Mouse (Mus musculus): Measurements from ENCODE around the gene Nek9. TPM values are rescaled to one million over a fixed set of nuclear protein-coding genes. Genes with fewer than 3 reads are reported as not detected.

Gene Nek9
- 31.6 and 40.9 TPM in 2 replicates for total RNA-seq (2017)

DNA sequence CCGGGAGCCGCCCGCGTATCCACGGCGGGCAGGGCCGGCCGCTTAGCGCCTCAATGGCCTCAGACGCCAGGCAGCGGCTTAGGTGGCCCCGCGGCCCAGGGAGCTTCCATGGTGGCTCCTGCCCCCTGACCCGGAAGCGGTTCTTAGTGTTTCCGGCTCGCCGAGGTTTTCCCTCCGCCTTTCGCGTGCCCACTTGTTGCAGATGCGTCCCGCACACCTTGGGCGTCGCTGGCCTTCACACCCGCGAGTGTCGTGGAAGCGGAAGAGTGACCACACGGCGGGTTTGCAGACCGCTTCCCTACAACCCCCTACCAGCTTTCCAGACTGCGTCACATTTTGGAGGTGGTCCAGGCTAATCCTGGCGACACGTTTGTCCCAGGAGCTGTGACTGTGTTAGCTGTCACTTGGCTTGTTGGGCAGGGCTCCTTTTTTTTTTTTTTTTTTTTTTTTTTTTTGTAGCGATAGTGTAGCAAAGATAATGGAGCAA is at the start of gene Nek9:
Gene Nek9, minus strand, starts transcription at position 120 of the 487 bp plus-strand sequence.
- ATAC-seq (replicated peaks in 1 of 2; ENCODE audit: insufficient read depth in 1 of 2, low FRiP score in 2 of 2, low TSS enrichment in 1 of 2, low read depth in 1 of 2, poor library complexity in 2 of 2, severe bottlenecking in 2 of 2): peak; percentile 71 to 81

- no peak for ATAC-seq (replicated peaks in 1 of 2; ENCODE audit: insufficient read depth in 1 of 2, low FRiP score in 2 of 2, low TSS enrichment in 1 of 2, low read depth in 1 of 2, poor library complexity in 2 of 2, severe bottlenecking in 2 of 2)
Measured at GRCm38 (mm10) chr12:85385995-85386375, 46.8 kb upstream of the Nek9 start.

DNA sequence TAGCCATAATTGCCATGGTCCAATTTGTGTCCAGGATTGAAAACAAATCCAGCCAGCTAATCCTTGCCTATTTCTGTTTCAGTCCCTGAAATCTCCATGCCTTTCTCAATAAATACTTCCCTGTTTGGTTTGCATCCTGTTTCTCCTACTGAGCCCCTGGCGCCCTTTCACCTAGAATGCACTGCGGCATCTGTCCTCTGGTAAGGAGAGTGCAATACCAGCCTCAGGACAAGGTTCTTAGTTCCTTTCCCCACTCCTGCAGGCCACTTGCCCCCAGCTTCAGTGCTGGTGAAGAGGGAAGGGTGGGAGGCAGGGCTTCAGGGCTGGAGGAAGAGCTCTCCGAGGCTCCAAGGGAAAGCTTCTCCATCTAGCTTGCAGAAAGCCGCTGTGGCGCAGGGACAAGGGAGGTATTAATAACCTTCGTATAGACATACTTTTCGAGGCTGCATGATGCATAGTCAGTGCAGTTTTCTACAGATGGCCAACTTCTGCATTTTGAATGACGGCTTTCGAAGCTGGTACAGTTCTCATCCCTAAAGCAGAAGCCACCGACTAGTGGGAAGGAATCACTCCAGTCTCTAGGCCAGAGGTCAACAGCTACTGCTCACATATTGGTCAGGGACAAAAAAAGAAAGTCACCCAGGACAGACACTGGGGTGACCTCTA is 46.3 kb upstream of the Nek9 start:
- peak; percentile 60 to 63 for ATAC-seq (replicated peaks in 1 of 2; ENCODE audit: insufficient read depth in 1 of 2, low FRiP score in 2 of 2, low TSS enrichment in 1 of 2, low read depth in 1 of 2, poor library complexity in 2 of 2, severe bottlenecking in 2 of 2)

- no peak for ATAC-seq (replicated peaks in 1 of 2; ENCODE audit: insufficient read depth in 1 of 2, low FRiP score in 2 of 2, low TSS enrichment in 1 of 2, low read depth in 1 of 2, poor library complexity in 2 of 2, severe bottlenecking in 2 of 2)
Measured at GRCm38 (mm10) chr12:85382761-85383680, 43.9 kb upstream of the Nek9 start.

- no peak for ATAC-seq (replicated peaks in 1 of 2; ENCODE audit: insufficient read depth in 1 of 2, low FRiP score in 2 of 2, low TSS enrichment in 1 of 2, low read depth in 1 of 2, poor library complexity in 2 of 2, severe bottlenecking in 2 of 2)
Measured at GRCm38 (mm10) chr12:85381570-85381969, 42.4 kb upstream of the Nek9 start.

DNA sequence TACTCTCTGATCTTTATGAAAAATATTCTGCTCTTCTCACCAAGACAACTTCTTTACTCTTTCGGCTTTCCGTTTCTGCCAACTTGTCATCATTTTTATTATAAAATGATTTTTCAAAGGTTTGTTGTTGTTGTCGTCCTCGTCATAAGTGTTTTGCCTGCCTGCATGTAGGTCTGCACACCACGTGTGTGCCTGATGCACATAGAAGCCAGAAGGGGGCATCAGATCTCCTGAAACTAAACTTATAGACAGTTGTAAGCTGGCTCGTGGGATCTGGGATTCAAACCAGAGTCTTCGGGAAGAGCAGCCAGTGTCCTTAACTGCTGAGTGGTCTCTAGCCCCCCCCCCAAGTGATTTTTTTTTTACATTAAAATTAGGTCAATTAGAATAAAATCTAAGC is 41.8 kb upstream of the Nek9 start:
- ATAC-seq (replicated peaks in 1 of 2; ENCODE audit: insufficient read depth in 1 of 2, low FRiP score in 2 of 2, low TSS enrichment in 1 of 2, low read depth in 1 of 2, poor library complexity in 2 of 2, severe bottlenecking in 2 of 2): no peak

DNA sequence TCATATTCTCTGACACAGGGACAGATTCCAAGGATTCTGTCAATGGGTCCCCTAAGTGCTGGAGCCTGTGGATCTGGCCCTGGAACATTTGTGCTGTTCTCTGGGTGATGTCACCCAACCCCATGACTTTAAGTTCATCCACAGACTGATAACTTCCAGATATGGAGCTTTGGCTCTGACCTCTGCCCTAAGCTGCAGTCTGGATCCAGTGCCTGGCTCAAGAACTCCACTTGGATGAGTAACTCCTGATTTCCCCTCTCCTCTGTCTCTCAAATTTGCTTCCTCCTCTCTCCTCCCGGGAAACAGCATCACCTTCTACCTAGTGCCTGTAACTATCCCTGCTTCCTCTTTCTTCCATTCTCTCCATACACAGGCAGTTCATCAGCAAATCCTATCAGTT is 41.1 kb upstream of the Nek9 start:
- ATAC-seq (replicated peaks in 1 of 2; ENCODE audit: insufficient read depth in 1 of 2, low FRiP score in 2 of 2, low TSS enrichment in 1 of 2, low read depth in 1 of 2, poor library complexity in 2 of 2, severe bottlenecking in 2 of 2): no peak

GRCm38 (mm10) chr12:85378271-85378670 is 39.1 kb upstream of the Nek9 start:
- ATAC-seq (replicated peaks in 1 of 2; ENCODE audit: insufficient read depth in 1 of 2, low FRiP score in 2 of 2, low TSS enrichment in 1 of 2, low read depth in 1 of 2, poor library complexity in 2 of 2, severe bottlenecking in 2 of 2): no peak

- peak; percentile 80 to 85 for ATAC-seq (replicated peaks in 1 of 2; ENCODE audit: insufficient read depth in 1 of 2, low FRiP score in 2 of 2, low TSS enrichment in 1 of 2, low read depth in 1 of 2, poor library complexity in 2 of 2, severe bottlenecking in 2 of 2)
Measured at GRCm38 (mm10) chr12:85374561-85375272, 35.6 kb upstream of the Nek9 start, which contains the start of gene Tmed10. Gene Tmed10, minus strand, starts transcription at chr12:85374847.

- ATAC-seq (replicated peaks in 1 of 2; ENCODE audit: insufficient read depth in 1 of 2, low FRiP score in 2 of 2, low TSS enrichment in 1 of 2, low read depth in 1 of 2, poor library complexity in 2 of 2, severe bottlenecking in 2 of 2): peak; percentile 28 to 63; a peak in 2 of 4 replicates
Measured at GRCm38 (mm10) chr12:85373591-85374560, 34.7 kb upstream of the Nek9 start.

- ATAC-seq (replicated peaks in 1 of 2; ENCODE audit: insufficient read depth in 1 of 2, low FRiP score in 2 of 2, low TSS enrichment in 1 of 2, low read depth in 1 of 2, poor library complexity in 2 of 2, severe bottlenecking in 2 of 2): peak; percentile 15 to 34; a peak in 1 of 4 replicates
Measured at GRCm38 (mm10) chr12:85372068-85372665, 33.0 kb upstream of the Nek9 start.

DNA sequence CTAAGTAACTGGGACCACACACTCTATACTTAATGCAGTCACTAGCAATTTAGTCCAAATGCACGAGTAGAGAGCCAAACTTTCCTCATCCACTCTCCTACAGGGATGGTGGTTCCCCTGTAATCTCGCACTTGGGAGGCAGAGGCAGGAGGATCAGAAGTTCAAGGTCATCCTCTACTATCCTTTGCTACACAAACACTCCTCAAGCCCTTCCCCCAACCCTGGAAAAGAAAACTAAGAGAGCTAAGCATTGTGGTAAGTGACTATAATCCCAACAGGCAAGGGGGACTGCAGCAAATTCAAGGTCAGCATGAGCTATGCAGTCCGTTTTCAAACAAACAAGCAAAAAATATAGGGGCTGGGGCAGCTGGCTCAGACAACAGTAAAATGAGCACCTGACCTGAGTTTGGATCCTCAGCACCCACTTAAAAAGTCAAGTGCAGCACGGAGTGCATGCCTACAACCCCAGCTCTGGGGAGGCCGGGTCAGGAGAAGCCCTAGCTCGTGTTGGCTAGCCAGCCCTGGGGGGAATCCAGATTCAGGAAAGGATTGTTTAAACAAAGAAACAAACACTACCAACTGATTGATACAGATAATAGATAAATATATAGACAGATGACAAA is 29.4 kb upstream of the Nek9 start:
- ATAC-seq (replicated peaks in 1 of 2; ENCODE audit: insufficient read depth in 1 of 2, low FRiP score in 2 of 2, low TSS enrichment in 1 of 2, low read depth in 1 of 2, poor library complexity in 2 of 2, severe bottlenecking in 2 of 2): no peak

- ATAC-seq (replicated peaks in 1 of 2; ENCODE audit: insufficient read depth in 1 of 2, low FRiP score in 2 of 2, low TSS enrichment in 1 of 2, low read depth in 1 of 2, poor library complexity in 2 of 2, severe bottlenecking in 2 of 2): no peak
Measured at GRCm38 (mm10) chr12:85366271-85366670, 27.1 kb upstream of the Nek9 start.

GRCm38 (mm10) chr12:85362510-85362909 is 23.3 kb upstream of the Nek9 start:
- ATAC-seq (replicated peaks in 1 of 2; ENCODE audit: insufficient read depth in 1 of 2, low FRiP score in 2 of 2, low TSS enrichment in 1 of 2, low read depth in 1 of 2, poor library complexity in 2 of 2, severe bottlenecking in 2 of 2): no peak

- no peak for ATAC-seq (replicated peaks in 1 of 2; ENCODE audit: insufficient read depth in 1 of 2, low FRiP score in 2 of 2, low TSS enrichment in 1 of 2, low read depth in 1 of 2, poor library complexity in 2 of 2, severe bottlenecking in 2 of 2)
Measured at GRCm38 (mm10) chr12:85361580-85361979, 22.4 kb upstream of the Nek9 start.

DNA sequence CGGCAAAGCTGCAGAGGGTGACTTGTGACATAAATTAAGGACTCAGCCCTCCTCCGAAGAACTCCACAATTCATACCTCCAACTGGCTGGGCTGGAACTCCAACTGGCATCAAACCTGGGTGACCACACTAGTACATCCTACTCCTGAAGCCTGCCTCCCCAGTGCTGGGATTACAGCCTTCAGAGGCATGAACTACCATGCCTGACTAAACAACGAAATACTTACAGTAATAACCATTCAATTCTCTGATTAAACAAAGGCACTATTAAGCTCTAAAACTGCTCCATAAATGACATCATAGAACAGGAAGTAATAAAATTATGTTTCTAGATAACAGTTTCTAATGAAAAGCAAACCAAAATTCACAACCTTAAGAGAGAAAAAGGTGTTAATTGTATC is 22.0 kb upstream of the Nek9 start:
- no peak for ATAC-seq (replicated peaks in 1 of 2; ENCODE audit: insufficient read depth in 1 of 2, low FRiP score in 2 of 2, low TSS enrichment in 1 of 2, low read depth in 1 of 2, poor library complexity in 2 of 2, severe bottlenecking in 2 of 2)

All from hematopoietic stem cell, adult 5-6 weeks (primary cell).